Mouse (Mus musculus) macrophage (primary cell): Measurements from ENCODE around the gene Insc. TPM values are rescaled to one million over a fixed set of nuclear protein-coding genes. Genes with fewer than 3 reads are reported as not detected.
A peak's percentile ranks its signal among the peaks of the same experiment; 100 is the strongest.
"Not testable (repeated sequence)": the region's sequence is repeated elsewhere in the genome, so short reads cannot be mapped to it uniquely, and the experiment has no call there.

Experiments
- H3K27ac ChIP-seq: fragments of 350-480 bp; formaldehyde crosslinking; 2 replicates; pipeline ENCODE4 v1.9.0; 2021
- H3K36me3 ChIP-seq: fragments of 350-480 bp; formaldehyde crosslinking; 2 replicates; pipeline ENCODE4 v1.9.0; 2021; ENCODE audit errors: inconsistent target
- H3K4me3 ChIP-seq: fragments of 350-480 bp; formaldehyde crosslinking; 2 replicates; pipeline ENCODE4 v1.9.0; 2021; ENCODE audit errors: inconsistent target
- H3K79me2 ChIP-seq: fragments of 350-480 bp; formaldehyde crosslinking; 2 replicates; pipeline ENCODE4 v1.9.0; 2021; ENCODE audit errors: inconsistent target
- WGBS: methylation state at CpG from one replicate; pipeline ENCODE4 v1.1.7; 2026; ENCODE audit warnings: inconsistent platforms; ENCODE audit not compliant: missing documents; 5-methylcytosine and 5-hydroxymethylcytosine counted together
- polyA plus RNA-seq: library from polyadenylated mRNA; stranded (reverse); fragments of 250-400 nt; gene quantifications from 3 replicates; pipeline ENCODE4 v1.2.4, GENCODE M21; 2018; ENCODE audit warnings: inconsistent platforms
- total RNA-seq, 78 experiments: library from RNA; depleted of rRNA; stranded (reverse); fragments of 250-400 nt; gene quantifications; 1 replicate in 9 of 78; 2 replicates in 24 of 78; 3 replicates in 43 of 78; 4 replicates in 2 of 78; pipeline ENCODE4 v1.2.4; 2018; ENCODE audit warnings: inconsistent platforms in 56 of 78

Gene Insc
- 1 to 10 TPM in 1 of 26 experiments, not detected in 25; 2.9 TPM for total RNA-seq (2018; cell fraction: chromatin; rRNA removed)
- total RNA-seq (2018; cell fraction: cytosol; rRNA removed) = not detected
- total RNA-seq (2018; cell fraction: nucleus; rRNA removed) = not detected
- polyA plus RNA-seq = not detected in 3 replicates

DNA sequence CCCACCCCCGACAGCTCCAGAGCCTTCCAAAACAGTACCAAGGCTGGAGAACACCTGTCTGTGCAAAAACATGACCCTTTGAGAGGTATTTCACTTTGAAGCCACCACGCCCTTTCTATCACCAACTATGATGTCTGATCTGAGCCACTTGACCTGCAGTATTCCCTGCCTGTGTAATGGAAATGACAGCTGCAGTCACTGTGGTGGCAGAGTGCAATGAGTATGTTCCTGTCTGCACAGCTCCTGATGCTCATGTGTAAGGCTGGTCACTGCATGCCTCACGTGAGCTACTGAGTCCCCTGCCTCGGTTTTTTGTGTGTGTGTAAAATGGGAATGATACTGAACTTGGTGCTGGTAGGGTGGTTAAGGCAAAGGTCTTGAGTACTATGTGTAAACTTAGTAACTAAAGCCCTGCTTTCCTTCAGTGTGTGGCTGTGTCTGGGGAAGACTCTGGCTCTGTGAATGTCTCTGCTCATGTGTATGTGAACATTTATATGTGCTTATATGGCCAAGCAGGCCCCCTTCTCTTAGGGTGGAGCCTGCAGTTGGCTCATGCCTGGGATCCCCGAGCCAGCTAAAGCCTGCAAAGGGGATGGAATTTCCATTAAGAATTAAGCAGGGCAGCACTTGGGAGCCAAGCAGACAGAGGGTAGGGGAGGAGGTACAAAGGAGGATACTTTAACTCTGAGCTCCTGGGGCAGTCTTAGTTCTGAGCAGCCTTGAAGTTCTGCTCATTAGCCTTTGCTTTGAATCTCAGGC, at the start of gene Insc:
Insc (plus strand) TSS at position 673 of the 759 bp plus-strand sequence.
- Histone ChIP-seq H3K79me2 (no peaks in the 10 kb centered on the region), H3K4me3 (no peak within 1 kb of the TSS), H3K27ac (no peak within 1 kb of the TSS), H3K36me3 (no peaks in the 10 kb centered on the region)
- WGBS = 84% methylated on average over 5 of the region's 5 CpGs

DNA sequence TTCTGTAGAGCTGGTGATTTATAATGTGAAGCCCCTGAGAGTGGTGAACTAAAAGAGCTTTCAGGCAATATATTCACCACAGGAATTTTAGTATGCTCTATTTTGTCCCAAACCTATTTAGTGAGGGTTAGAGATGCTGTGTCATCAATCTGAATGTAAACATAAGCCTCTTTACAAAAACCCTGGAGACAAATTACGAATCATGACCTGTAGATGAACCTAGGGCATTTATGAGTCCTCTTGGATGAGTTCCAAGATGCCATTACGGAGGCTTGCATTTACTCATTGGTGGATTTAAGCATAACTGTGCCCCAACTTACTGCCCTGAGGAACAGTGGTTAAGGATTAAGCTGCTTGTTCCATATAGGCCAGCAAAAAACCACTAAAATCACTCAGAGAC, 42.6 kb upstream of the Insc start:
- Histone ChIP-seq H3K27ac (no peak overlapping the region), H3K79me2 (no peaks in the 10 kb centered on the region), H3K36me3 (no peaks in the 10 kb centered on the region), H3K4me3 (no peak overlapping the region)
- 85% methylated on average over 2 of the region's 2 CpGs for WGBS

DNA sequence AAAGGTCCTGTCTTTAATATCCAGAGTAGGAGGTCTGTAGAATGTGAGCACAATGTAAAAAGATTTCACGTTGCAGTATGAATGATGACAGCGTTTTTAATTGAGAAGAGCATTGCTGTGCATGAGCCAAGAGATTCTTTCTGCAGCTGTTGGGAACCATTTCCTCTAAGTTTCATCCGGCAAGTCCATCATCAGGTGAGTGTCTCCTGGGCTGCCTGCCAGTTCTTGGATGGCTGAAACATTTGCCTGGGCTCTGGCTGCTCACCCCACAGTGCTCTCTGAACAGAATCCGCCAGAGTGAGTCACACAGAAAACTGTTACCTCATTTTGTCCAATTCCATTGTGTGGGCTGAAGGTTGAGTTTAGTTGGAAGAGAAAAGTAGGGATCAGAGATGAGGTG, 36.8 kb upstream of the Insc start:
- Histone ChIP-seq H3K27ac (no peak overlapping the region), H3K4me3 (no peak overlapping the region)
- WGBS = 86% methylated on average over 4 of the region's 4 CpGs

DNA sequence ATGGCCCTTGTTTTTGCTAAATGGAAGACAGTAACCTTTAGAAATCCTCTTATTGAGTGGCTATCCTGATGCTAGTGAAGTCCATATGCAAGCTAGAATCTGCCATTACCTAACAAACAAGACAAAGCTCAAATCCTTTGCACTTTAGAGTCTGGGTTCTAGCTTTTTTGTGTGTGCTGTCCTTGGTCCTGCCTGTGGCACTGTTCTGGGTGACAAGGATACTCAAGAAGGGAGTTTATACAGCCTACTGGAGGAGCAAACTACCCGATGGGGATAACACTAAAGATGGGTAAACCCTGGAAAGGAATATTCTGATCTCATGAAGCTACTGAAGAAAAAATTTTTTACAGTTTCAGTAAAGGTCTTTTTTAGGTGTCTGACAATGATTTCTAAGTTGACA, 36.1 kb upstream of the Insc start:
- no peaks in the 10 kb centered on the region for H3K79me2 ChIP-seq
- no peak overlapping the region for H3K4me3 ChIP-seq
- H3K36me3 ChIP-seq = no peaks in the 10 kb centered on the region
- H3K27ac ChIP-seq = no peak overlapping the region
- 94% methylated on average over 1 of the region's 1 CpGs for WGBS

More for the DNA sequence above, 36.8 kb upstream of the Insc start:
- Histone ChIP-seq H3K79me2 (no peaks in the 10 kb centered on the region), H3K36me3 (no peaks in the 10 kb centered on the region)

DNA sequence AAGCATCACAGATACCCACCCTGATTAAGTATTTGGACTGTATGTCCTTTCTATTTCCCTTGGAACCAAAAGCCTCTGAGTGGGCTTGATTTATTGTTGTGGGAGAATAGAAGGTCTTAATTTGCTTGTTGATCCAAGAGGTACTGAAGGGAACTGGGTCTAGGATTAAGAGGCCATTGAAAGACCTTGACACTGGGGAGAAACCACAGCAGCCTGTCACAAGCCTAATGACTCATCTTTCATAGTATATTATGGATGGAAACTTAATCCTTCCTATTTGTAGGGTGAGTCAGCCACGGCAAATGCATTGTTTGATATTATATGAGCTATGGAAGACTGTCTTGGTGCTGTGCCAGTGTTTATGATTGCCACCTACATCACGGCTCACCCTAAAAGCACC, 33.1 kb upstream of the Insc start:
- H3K36me3 ChIP-seq = no peaks in the 10 kb centered on the region
- peak overlapping the region; percentile 34 for H3K27ac ChIP-seq
- WGBS = 60% methylated on average over 2 of the region's 2 CpGs
- no peaks in the 10 kb centered on the region for H3K79me2 ChIP-seq
- H3K4me3 ChIP-seq = no peak overlapping the region

DNA sequence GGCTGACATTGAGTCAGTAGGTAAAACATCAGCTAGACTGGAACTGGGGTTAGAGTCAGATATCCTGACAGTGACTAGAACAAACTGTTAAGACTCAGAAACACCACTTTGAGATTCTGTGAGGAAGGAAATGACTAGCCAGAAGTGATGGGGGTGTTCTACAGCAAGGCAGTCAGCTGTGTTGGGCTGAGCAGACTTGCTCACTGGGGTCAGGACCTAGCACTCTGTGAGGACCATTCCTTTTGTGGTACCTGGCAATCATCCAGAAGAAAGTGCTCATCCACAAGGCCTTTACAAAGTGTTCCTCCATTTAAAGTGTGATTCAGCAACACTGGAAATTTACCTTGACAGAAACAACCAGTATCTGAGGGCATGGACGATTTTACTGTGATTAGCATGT, 31.0 kb upstream of the Insc start:
- Histone ChIP-seq H3K4me3 (no peak overlapping the region), H3K36me3 (no peaks in the 10 kb centered on the region), H3K79me2 (no peaks in the 10 kb centered on the region), H3K27ac (no peak overlapping the region)
- WGBS = 12% methylated on average over 1 of the region's 1 CpGs

DNA sequence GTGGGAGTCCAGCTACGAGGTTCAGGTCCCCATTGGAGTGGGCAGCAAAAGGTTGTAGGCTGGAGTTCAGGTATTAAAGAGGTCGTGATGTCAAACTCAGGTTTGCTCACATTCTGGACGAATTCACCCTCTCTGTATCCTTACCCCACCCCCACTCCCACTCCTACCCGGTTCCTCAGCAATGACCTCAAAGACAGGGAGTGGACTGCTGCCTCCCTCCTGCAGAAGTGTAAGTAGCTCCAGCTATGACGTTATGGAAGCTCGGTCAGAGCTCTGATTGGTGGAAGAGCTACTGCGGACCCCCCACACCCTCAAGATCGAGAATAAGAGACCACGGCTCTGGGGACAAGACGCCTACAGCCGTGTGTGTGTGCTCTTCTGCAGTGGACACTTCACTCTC, 25.2 kb upstream of the Insc start, which contains the start of gene Calcb:
Calcb (plus strand) TSS at position 344 of the 400 bp plus-strand sequence.
- no peaks in the 10 kb centered on the region for H3K36me3 ChIP-seq
- no peak within 1 kb of the TSS for H3K4me3 ChIP-seq
- no peaks in the 10 kb centered on the region for H3K79me2 ChIP-seq
- WGBS = 13% methylated on average over 11 of the region's 11 CpGs
- no peak within 1 kb of the TSS for H3K27ac ChIP-seq

DNA sequence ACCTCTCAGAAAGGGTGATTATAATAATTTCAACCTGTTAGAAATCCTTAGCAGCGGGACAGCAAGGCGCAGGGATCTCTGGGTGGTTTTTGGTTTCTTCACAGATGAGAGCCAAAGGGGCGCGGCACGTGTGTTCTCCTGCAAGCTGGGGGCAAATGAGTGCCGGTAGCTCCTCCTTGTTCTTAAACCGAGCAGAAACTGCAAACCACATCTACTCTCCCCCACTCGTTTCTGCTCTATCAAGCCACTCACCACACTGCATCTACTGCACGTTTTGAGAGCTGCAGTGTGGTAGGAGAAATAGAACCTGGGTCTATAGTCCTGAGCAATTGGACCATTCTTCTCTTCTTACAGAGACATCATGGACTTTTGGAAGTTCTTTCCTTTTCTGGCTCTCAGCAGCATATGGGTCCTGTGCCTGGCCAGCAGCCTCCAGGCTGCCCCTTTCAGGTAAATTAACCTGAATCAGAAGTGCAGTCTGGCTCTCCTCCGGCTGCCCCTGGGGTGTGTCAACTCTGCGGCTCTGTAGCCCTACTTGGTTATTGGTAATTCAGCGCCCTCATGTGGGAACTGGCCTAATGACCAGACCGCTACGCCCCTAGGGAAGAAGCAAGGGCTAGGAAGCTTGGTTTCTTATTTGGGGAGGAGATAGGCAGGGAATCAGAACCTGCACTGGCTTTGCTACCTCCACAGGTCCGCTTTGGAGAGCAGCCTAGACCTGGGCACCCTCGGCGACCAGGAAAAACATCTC, 23.9 kb upstream of the Insc start:
- 9% methylated on average over 17 of the region's 17 CpGs for WGBS

DNA sequence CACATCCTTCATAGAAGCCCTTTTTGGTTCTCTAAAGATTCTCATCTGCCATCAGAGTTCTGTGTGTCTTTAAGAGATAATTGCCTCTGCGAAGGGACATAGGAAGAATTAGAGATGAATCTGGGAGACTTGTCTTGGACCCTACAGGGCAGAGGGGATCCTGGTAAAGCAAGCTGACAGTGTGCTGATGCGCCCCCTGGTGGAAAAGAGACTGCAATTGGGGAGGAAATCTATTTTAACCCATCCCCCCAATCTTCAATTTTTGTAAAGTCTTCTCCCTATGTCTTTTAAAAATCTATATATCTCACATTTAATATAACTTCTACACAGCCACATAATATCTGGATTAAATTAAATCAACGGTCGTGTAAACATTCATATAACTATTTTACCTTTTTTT, 13.8 kb upstream of the Insc start:
- H3K4me3 ChIP-seq, H3K36me3 ChIP-seq, H3K79me2 ChIP-seq, H3K27ac ChIP-seq: not testable (repeated sequence)
- 52% methylated on average over 3 of the region's 4 CpGs for WGBS

More for the DNA sequence above, 23.9 kb upstream of the Insc start:
- H3K79me2 ChIP-seq = no peaks in the 10 kb centered on the region
- no peak overlapping the region for H3K4me3 ChIP-seq
- H3K36me3 ChIP-seq = no peaks in the 10 kb centered on the region
- no peak overlapping the region for H3K27ac ChIP-seq

DNA sequence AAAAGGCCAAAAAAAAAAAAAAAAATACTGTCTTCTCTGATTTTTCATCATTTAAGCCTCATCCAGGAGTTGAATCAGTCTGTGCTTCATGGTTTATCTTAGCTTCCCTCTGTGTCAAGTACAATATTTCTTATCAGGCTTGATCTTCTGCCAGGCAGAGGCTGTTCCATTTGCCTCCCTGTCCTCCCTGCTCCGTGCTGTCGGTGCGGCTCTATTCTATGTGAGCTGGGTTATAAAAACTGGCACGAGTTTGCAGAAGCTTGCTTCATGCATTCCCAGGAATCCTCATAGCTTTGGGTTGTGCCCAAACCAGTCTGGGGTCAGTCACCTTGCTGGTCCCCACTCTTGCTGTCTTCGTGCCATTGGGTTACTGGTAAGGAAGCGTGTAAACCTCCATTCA, 12.3 kb upstream of the Insc start:
- Histone ChIP-seq H3K79me2 (no peaks in the 10 kb centered on the region), H3K27ac (no peak overlapping the region), H3K36me3 (no peaks in the 10 kb centered on the region), H3K4me3 (no peak overlapping the region)
- WGBS = 80% methylated on average over 6 of the region's 6 CpGs

DNA sequence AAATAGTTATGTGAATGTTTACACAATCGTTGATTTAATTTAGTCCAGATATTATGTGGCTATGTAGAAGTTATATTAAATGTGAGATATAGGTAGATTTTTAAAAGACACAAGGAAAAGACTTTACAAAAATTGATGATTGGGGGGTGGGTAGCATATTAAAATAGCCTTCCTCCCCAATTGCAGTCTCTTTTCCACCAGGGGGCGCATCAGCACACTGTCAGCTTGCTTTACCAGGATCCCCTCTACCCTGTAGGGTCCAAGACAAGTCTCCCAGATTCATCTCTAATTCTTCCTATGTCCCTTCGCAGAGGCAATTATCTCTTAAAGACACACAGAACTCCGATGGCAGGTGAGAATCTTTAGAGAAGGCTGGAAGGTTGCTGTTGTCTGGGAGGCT, 11.8 kb upstream of the Insc start:
- not testable (repeated sequence) for H3K4me3 ChIP-seq, H3K79me2 ChIP-seq, H3K27ac ChIP-seq, H3K36me3 ChIP-seq
- 60% methylated on average over 4 of the region's 4 CpGs for WGBS

DNA sequence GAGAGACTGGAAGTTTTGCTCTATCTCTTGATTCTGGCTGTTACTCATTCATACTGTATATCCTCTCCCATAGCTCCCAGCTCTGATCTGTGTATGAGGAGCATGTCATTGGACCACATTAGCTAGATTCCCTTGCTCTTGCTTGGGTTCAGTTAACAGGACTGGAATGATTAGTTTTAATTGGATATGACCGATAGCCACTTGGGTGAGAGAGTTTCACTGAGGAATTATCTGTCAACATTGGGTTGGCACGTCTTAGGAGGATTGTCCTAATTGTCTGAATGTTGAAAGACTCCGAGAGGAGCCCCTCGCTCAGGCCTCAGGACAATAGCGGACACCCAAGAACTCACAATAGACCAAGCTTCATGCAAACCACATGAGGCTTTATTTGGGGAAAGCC, 7.2 kb upstream of the Insc start:
- Histone ChIP-seq H3K4me3 (no peak overlapping the region), H3K27ac (no peak overlapping the region), H3K79me2 (no peaks in the 10 kb centered on the region), H3K36me3 (no peaks in the 10 kb centered on the region)
- WGBS = 80% methylated on average over 5 of the region's 5 CpGs

DNA sequence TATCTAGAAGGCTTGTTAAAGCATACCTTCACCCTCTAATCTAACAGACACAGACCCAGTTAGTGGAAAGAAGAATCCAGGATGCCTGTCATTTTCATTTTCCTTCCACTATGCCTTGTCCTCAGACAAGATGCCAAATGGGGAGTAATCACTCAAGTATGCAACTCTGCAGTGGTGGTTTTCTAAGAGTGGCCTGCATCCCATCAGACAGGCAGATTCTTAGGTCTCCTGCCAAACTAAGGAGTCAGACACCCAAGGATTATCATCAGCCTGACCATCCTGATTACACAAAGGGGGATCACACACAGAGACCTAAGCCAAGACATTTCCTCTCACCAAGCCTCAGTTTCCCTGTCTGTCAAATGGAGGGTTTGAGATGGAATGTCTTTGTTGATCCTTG, 5.3 kb upstream of the Insc start:
- H3K27ac ChIP-seq = no peak overlapping the region
- no peaks in the 10 kb centered on the region for H3K36me3 ChIP-seq

DNA sequence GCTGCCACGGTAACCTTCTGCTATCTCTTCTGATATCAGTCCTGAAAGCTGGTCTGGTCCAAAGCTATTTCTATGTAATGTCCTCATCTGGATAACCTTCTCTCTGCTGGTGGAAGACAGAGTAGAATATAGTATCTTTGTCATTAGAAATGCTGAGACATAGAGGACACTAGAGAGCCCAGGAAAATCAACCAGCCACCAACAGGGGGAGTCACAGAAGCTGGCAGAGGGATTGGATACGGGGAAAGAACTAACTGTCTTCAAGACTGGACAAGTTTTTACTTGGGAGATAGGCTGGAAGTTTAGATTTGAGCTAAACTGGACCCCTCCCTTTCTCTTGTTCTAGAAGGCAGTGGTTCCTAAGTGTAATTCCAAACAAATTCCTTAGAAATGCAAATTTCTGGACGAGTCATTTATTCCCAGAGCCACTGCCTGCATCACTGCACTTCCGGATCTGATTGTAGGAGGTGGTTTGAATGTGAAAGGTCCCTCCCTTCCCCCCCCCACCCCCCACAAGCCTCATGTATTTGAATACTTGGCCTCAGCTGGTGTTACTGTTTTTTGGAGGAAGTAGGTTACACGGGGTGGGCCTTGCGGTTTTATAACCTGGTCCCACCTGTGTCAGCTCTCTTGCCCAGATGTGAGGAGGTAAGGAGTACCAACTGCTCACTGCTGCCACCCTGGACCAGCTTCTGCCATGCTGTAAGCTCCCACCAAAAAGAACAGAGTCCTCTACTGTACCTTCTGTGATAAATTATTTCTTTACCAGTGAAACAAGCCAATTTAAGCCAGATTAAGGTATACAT, 2.9 kb upstream of the Insc start:
- Histone ChIP-seq H3K36me3 (no peaks in the 10 kb centered on the region), H3K27ac (no peak overlapping the region), H3K79me2 (no peaks in the 10 kb centered on the region), H3K4me3 (no peak overlapping the region)
- 46% methylated on average over 6 of the region's 6 CpGs for WGBS

More for the DNA sequence above, 5.3 kb upstream of the Insc start:
- Histone ChIP-seq H3K4me3 (no peak overlapping the region), H3K79me2 (no peaks in the 10 kb centered on the region)
